Mouse (Mus musculus): Measurements from ENCODE around the gene Agap3. TPM values are rescaled to one million over a fixed set of nuclear protein-coding genes. Genes with fewer than 3 reads are reported as not detected.
A peak's percentile ranks its signal among the peaks of the same experiment; 100 is the strongest.

The Agap3 gene
- polyA plus RNA-seq, 1 experiment from 2014 or later: 21.9 TPM

GRCm38 (mm10) chr5:24447624-24448298 is 4.2 kb upstream of the Agap3 start, which contains the start of gene Tmub1:
Tmub1 (minus strand) TSS chr5:24447854.
- Histone ChIP-seq H3K4me1 (replicated peaks; ENCODE audit: control insufficient read depth, insufficient read depth) (peaks cover 5% of the 10 kb centered on the region), H3K36me3 (ENCODE audit: control insufficient read depth, insufficient read depth, low read length) (peaks cover 5% of the 10 kb centered on the region; the same call in 1 of the 2 replicates), H3K9me3 (ENCODE audit: control insufficient read depth, low read length) (no peaks in the 10 kb centered on the region), H3K4me2 (replicated peaks; ENCODE audit: low read depth) (peak within 1 kb of the TSS; percentile 90), H3K4me3 (ENCODE audit: low read depth, low read length) (peak within 1 kb of the TSS; percentile 55), H3K9ac (ENCODE audit: low read length) (peak within 1 kb of the TSS; percentile 61), H3K27me3 (ENCODE audit: control insufficient read depth, insufficient read depth, low read length) (no peaks in the 10 kb centered on the region), H3K27ac (replicated peaks) (no peak within 1 kb of the TSS)
- WGBS: 2% methylated on average over 33 of the region's 34 CpGs
- TF ChIP-seq CTCF (IDR thresholded peaks at IDR 0.05; ENCODE audit: low read depth) (no peak), EP300 (optimal IDR thresholded peaks at IDR 0.05) (no peak)
- DNase-seq (ENCODE audit: low spot score) (peak; percentile 88), ATAC-seq (ENCODE audit: low FRiP score, low TSS enrichment) (peak; percentile 76)

DNA sequence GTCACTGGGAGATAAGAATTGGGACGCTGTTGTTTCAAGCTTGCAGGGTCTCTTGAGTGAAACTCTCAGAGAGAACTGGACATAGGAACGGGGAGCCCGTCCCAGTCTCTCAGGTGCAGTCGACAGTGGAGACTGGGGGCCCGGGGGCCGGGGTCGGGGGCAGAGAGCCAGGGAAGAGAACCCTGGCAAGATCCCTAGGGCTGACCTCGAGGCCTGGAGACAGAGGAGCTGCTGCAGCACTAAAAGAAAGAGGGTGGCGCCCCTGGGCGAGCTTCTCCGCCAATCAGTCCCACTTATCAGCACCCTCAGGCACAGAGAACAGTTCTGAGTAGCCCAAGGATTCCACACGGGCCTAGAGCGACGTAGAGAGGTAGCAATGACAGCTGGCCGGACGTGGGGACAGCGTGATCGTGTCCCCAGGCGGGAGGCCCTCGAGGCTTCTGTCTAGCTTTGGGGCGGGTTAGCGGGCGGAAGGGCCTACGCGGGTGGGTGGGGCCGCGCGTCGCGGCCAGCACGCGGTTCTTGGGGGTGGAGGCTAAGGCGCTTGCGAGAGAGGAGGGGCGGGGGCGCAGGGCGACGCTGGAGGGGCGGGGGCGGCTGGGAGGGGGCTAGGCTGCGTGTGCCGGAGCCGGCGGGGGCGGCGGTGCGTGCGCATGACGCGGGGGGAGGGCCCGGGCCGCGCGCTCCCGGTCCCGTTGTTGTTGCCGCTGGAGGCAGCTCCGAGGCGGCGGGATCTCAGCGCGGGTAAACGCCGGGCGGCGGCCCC is 530 bp upstream of the Agap3 start:
- peak; percentile 75 for ATAC-seq (ENCODE audit: low FRiP score, low TSS enrichment)
- TF ChIP-seq CTCF (IDR thresholded peaks at IDR 0.05; ENCODE audit: low read depth) (no peak), EP300 (optimal IDR thresholded peaks at IDR 0.05) (no peak)
- DNase-seq (ENCODE audit: low spot score): peak; percentile 91
- 3% methylated on average over 51 of the region's 66 CpGs for WGBS
- peak overlapping the region; percentile 97 for H3K4me2 ChIP-seq (replicated peaks; ENCODE audit: low read depth)
- peak overlapping the region; percentile 92 for H3K27ac ChIP-seq (replicated peaks)
- H3K27me3 ChIP-seq (ENCODE audit: control insufficient read depth, insufficient read depth, low read length): no peaks in the 10 kb centered on the region
- no peaks in the 10 kb centered on the region for H3K36me3 ChIP-seq (ENCODE audit: control insufficient read depth, insufficient read depth, low read length)
- no peaks in the 10 kb centered on the region; the same call in 1 of the 2 replicates for H3K4me1 ChIP-seq (replicated peaks; ENCODE audit: control insufficient read depth, insufficient read depth)
- peak overlapping the region; percentile 79 for H3K4me3 ChIP-seq (ENCODE audit: low read depth, low read length)
- no peaks in the 10 kb centered on the region for H3K9me3 ChIP-seq (ENCODE audit: control insufficient read depth, low read length)
- H3K9ac ChIP-seq (ENCODE audit: low read length): peak overlapping the region; percentile 85

- Histone ChIP-seq H3K36me3 (ENCODE audit: control insufficient read depth, insufficient read depth, low read length) (no peaks in the 10 kb centered on the region), H3K4me3 (ENCODE audit: low read depth, low read length) (peak overlapping the region; percentile 79), H3K27me3 (ENCODE audit: control insufficient read depth, insufficient read depth, low read length) (no peaks in the 10 kb centered on the region), H3K4me1 (replicated peaks; ENCODE audit: control insufficient read depth, insufficient read depth) (no peaks in the 10 kb centered on the region; the same call in 1 of the 2 replicates), H3K9me3 (ENCODE audit: control insufficient read depth, low read length) (no peaks in the 10 kb centered on the region), H3K9ac (ENCODE audit: low read length) (peak overlapping the region; percentile 85), H3K4me2 (replicated peaks; ENCODE audit: low read depth) (peak overlapping the region; percentile 97), H3K27ac (replicated peaks) (peak overlapping the region; percentile 92)
- TF ChIP-seq CTCF (IDR thresholded peaks at IDR 0.05; ENCODE audit: low read depth) (no peak), EP300 (optimal IDR thresholded peaks at IDR 0.05) (no peak)
- DNase-seq (ENCODE audit: low spot score) (no peak), ATAC-seq (ENCODE audit: low FRiP score, low TSS enrichment) (no peak)
- WGBS: under 1% methylated on average over 28 of the region's 29 CpGs
These were observed 785 bp downstream of the Agap3 start for GRCm38 (mm10) chr5:24452691-24453233.

DNA sequence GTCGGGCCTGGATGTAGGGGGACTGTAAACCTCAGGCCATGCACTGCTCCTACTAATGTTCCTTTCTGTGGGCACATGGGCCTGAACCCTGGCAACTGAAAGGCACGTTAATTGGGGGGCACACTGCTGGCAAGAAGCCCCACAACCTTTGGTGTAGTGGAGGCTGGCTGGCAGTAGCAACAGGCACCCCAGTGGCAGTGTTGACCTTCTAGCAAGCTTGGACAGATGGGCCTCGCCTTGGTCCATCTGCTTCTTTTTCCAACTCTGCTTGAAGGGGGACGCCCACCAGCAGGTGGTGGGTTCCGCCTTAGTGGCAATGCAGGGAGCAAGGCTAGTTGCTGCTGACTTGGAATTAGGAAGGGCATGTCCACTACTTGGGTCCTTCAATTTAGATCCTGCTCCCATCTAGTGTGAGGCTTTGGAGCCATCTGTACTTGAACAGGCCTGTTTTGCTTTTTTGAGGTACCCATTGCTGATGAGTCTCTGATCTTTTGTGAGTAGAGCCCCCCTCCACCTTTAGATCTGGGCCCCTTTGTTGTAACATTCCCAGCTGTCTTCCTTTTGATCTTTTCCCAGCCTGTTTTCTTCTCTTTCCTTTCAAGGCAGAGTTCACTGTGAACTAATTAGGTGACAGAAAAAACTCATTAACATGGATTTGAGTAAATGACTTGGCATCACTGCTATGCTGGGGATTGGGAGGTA is 1.5 kb downstream of the Agap3 start:
- Histone ChIP-seq H3K4me3 (ENCODE audit: low read depth, low read length) (peak overlapping the region; percentile 79), H3K4me2 (replicated peaks; ENCODE audit: low read depth) (peak overlapping the region; percentile 97), H3K4me1 (replicated peaks; ENCODE audit: control insufficient read depth, insufficient read depth) (no peaks in the 10 kb centered on the region; the same call in 1 of the 2 replicates), H3K9me3 (ENCODE audit: control insufficient read depth, low read length) (no peaks in the 10 kb centered on the region), H3K9ac (ENCODE audit: low read length) (peak overlapping the region; percentile 85), H3K27ac (replicated peaks) (peak overlapping the region; percentile 40; the same call in 1 of the 2 replicates), H3K36me3 (ENCODE audit: control insufficient read depth, insufficient read depth, low read length) (no peaks in the 10 kb centered on the region), H3K27me3 (ENCODE audit: control insufficient read depth, insufficient read depth, low read length) (no peaks in the 10 kb centered on the region)
- DNase-seq (ENCODE audit: low spot score) (no peak), ATAC-seq (ENCODE audit: low FRiP score, low TSS enrichment) (no peak)
- whole genome bisulfite sequencing: 19% methylated on average over 5 of the region's 5 CpGs
- TF ChIP-seq EP300 (optimal IDR thresholded peaks at IDR 0.05) (no peak), CTCF (IDR thresholded peaks at IDR 0.05; ENCODE audit: low read depth) (0 out of 2 replicates have a peak, but pooled peaks have one; percentile 3)

GRCm38 (mm10) chr5:24453985-24454303 is 2.0 kb downstream of the Agap3 start:
- no peak for ATAC-seq (ENCODE audit: low FRiP score, low TSS enrichment)
- no peaks in the 10 kb centered on the region; the same call in 1 of the 2 replicates for H3K4me1 ChIP-seq (replicated peaks; ENCODE audit: control insufficient read depth, insufficient read depth)
- no peak overlapping the region; the same call in 1 of the 2 replicates for H3K4me3 ChIP-seq (ENCODE audit: low read depth, low read length)
- H3K4me2 ChIP-seq (replicated peaks; ENCODE audit: low read depth): peak overlapping the region; percentile 97
- 0 out of 2 replicates have a peak overlapping the region, but pooled peaks have one; percentile 23 for H3K9ac ChIP-seq (ENCODE audit: low read length)
- no peak for DNase-seq (ENCODE audit: low spot score)
- H3K9me3 ChIP-seq (ENCODE audit: control insufficient read depth, low read length): no peaks in the 10 kb centered on the region
- H3K36me3 ChIP-seq (ENCODE audit: control insufficient read depth, insufficient read depth, low read length): no peaks in the 10 kb centered on the region
- TF ChIP-seq EP300 (optimal IDR thresholded peaks at IDR 0.05) (no peak), CTCF (IDR thresholded peaks at IDR 0.05; ENCODE audit: low read depth) (no peak)
- no peaks in the 10 kb centered on the region for H3K27me3 ChIP-seq (ENCODE audit: control insufficient read depth, insufficient read depth, low read length)
- H3K27ac ChIP-seq (replicated peaks): peak overlapping the region; percentile 35; the same call in 1 of the 2 replicates
- 9% methylated on average over 2 of the region's 2 CpGs for WGBS

Measured in stomach, postnatal 0 days (tissue).